Mouse (Mus musculus): ENCODE measurements at regions not wholly inside any gene's neighbourhood (a gene's known extent, or its start where the extent isn't known, plus 50 kb on each side); places are given as distances from the start of the nearest gene placed in this dataset.
"Not testable (repeated sequence)": the region's sequence is repeated elsewhere in the genome, so short reads cannot be mapped to it uniquely, and the experiment has no call there.

DNA sequence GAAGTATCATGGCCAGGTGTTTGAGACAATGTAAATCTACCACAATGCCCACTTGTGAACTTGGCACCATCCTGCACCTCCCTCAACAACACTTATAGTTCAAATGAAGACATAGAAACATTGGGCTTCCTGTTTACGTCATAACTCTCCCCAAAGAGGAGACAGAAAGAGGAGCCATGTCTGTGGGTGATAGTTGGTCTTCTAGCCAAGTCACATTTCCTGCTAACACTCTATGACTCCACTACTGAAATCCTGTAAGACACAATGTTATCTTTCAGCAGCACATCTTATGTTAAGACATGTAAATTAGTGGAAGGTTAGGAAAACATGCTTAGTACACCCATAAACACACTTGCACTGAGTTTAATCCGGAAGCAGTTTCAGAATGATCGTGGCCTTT is 451.4 kb downstream of the Dad1 start:
- Histone ChIP-seq H3K9ac (ENCODE audit: insufficient read depth, low read depth, low read length, poor library complexity, severe bottlenecking) (no peak overlapping the region), H3K9me3 (ENCODE audit: control insufficient read depth, insufficient read depth, low read depth, low read length) (no peaks in the 10 kb centered on the region), H3K27ac (ENCODE audit: insufficient read depth, low read depth, low read length, poor library complexity, severe bottlenecking) (no peak overlapping the region), H3K4me1 (ENCODE audit: control insufficient read depth in 2 of 2, insufficient read depth in 2 of 2, low read length in 2 of 2, poor library complexity in 1 of 2) (no peaks in the 10 kb centered on the region), H3K4me3 (ENCODE audit: insufficient read depth in 1 of 2, low read depth in 1 of 2, low read length in 2 of 2, poor library complexity in 1 of 2, severe bottlenecking in 1 of 2) (no peak overlapping the region), H3K36me3 (ENCODE audit: control insufficient read depth, insufficient read depth, low read length, poor library complexity, severe bottlenecking) (no peaks in the 10 kb centered on the region)
- TF ChIP-seq ZNF384 (IDR thresholded peaks at IDR 0.05; ENCODE audit: low read depth, low read length), result no peak
- no peak for TF ChIP-seq ZC3H11A (IDR thresholded peaks at IDR 0.05; ENCODE audit: borderline replicate concordance, low read depth, low read length)
- TF ChIP-seq HCFC1 (IDR thresholded peaks at IDR 0.05; ENCODE audit: borderline replicate concordance, insufficient read depth, low read length), result no peak
- TF ChIP-seq CHD2 (IDR thresholded peaks at IDR 0.05; ENCODE audit: low read depth, low read length), result no peak
- in situ Hi-C loops (cut with MboI; ENCODE audit: low sequenced_read_pairs in 2 of 2, unreplicated experiment in 2 of 2), result no loop called here
- no peak for DNase-seq (ENCODE audit: low read depth, low spot score)

DNA sequence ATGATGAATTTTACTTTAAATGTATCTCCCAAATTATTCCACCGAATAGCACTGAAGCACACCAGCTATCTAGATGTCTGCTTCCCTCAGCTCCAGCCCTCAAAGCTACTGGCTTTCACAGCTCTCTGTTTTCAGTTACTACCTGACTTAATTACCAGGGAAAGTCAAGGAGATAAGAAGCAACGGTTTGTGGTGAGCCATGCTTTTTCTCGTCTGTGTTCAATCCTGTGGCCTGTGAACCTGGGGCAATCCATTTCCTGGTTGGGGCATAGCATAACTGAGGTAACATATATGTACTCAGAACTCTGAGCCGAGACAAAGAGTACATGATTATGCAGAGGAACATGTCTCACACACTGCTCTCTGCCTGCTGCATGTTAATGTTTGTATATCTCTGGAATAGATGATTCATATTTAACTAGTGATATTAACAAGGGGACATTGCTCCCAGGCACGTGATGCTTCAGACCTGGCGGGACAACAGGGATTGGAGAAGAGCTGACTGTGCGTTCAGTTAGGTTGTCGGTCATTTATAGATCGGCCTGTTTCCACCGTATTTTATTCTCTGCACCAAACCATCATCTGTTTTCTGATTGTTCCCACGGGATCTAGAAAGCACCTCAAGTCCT is 453.3 kb downstream of the Dad1 start:
- no peak for DNase-seq (ENCODE audit: low read depth, low spot score)
- no peak overlapping the region for H3K27ac ChIP-seq (ENCODE audit: insufficient read depth, low read depth, low read length, poor library complexity, severe bottlenecking)
- H3K4me3 ChIP-seq (ENCODE audit: insufficient read depth in 1 of 2, low read depth in 1 of 2, low read length in 2 of 2, poor library complexity in 1 of 2, severe bottlenecking in 1 of 2), result no peak overlapping the region
- no peak for TF ChIP-seq ZNF384 (IDR thresholded peaks at IDR 0.05; ENCODE audit: low read depth, low read length)
- TF ChIP-seq HCFC1 (IDR thresholded peaks at IDR 0.05; ENCODE audit: borderline replicate concordance, insufficient read depth, low read length), result no peak
- TF ChIP-seq MAFK (IDR thresholded peaks at IDR 0.05; ENCODE audit: insufficient read depth, low read depth, low read length), result no peak
- TF ChIP-seq ZC3H11A (IDR thresholded peaks at IDR 0.05; ENCODE audit: borderline replicate concordance, low read depth, low read length), result no peak
- H3K9ac ChIP-seq (ENCODE audit: insufficient read depth, low read depth, low read length, poor library complexity, severe bottlenecking), result no peak overlapping the region
- H3K9me3 ChIP-seq (ENCODE audit: control insufficient read depth, insufficient read depth, low read depth, low read length), result no peaks in the 10 kb centered on the region
- no peaks in the 10 kb centered on the region for H3K36me3 ChIP-seq (ENCODE audit: control insufficient read depth, insufficient read depth, low read length, poor library complexity, severe bottlenecking)
- in situ Hi-C loops (cut with MboI; ENCODE audit: low sequenced_read_pairs in 2 of 2, unreplicated experiment in 2 of 2), result no loop called here
- no peaks in the 10 kb centered on the region for H3K4me1 ChIP-seq (ENCODE audit: control insufficient read depth in 2 of 2, insufficient read depth in 2 of 2, low read length in 2 of 2, poor library complexity in 1 of 2)

DNA sequence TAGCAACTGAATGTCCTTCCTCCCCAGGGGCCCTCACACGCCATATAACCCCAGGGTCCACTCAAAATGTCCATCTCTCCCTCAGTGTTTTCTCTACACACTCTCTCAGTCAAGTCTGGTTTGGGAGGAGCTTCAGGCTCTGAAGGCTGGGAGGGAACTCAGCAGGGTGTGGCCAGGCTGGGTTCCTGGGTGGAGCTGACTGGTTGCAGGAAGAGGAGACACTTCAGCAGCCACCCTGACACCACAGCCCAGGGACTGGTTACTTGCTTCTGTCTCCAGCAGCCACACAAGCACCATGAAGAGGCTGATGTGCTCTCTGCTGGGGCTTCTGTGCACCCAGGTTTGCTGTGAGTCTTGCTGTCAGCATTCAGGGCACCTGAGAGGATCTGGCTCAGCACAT is 458.7 kb downstream of the Dad1 start:
- H3K27ac ChIP-seq (ENCODE audit: insufficient read depth, low read depth, low read length, poor library complexity, severe bottlenecking); H3K36me3 ChIP-seq (ENCODE audit: control insufficient read depth, insufficient read depth, low read length, poor library complexity, severe bottlenecking); H3K4me3 ChIP-seq (ENCODE audit: insufficient read depth in 1 of 2, low read depth in 1 of 2, low read length in 2 of 2, poor library complexity in 1 of 2, severe bottlenecking in 1 of 2); H3K4me1 ChIP-seq (ENCODE audit: control insufficient read depth in 2 of 2, insufficient read depth in 2 of 2, low read length in 2 of 2, poor library complexity in 1 of 2); H3K9me3 ChIP-seq (ENCODE audit: control insufficient read depth, insufficient read depth, low read depth, low read length); DNase-seq (ENCODE audit: low read depth, low spot score); in situ Hi-C loops (cut with MboI; ENCODE audit: low sequenced_read_pairs in 2 of 2, unreplicated experiment in 2 of 2); H3K9ac ChIP-seq (ENCODE audit: insufficient read depth, low read depth, low read length, poor library complexity, severe bottlenecking): not testable (repeated sequence)

DNA sequence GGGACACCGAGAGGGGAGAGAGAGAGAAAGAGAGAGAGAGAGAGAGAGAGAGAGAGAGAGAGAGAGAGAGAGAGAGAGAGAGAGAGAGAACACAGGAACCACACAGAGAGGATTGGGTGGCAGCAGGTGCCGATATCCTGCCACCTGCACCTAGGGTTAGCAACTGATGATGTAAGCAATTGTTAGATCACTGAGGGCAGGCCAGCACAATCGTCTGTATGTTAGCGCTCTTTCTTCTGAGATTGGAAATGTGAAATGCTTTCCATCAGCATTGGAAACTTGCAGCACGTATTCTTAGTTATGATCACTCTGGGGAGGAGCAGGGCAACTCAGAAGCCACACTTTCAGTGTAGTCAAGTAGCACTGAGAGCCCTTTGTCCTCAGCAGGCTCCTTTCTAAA is 459.4 kb downstream of the Dad1 start:
- TF ChIP-seq ZC3H11A (IDR thresholded peaks at IDR 0.05; ENCODE audit: borderline replicate concordance, low read depth, low read length) (no peak), HCFC1 (IDR thresholded peaks at IDR 0.05; ENCODE audit: borderline replicate concordance, insufficient read depth, low read length) (no peak), ZNF384 (IDR thresholded peaks at IDR 0.05; ENCODE audit: low read depth, low read length) (no peak), MAFK (IDR thresholded peaks at IDR 0.05; ENCODE audit: insufficient read depth, low read depth, low read length) (no peak), CHD2 (IDR thresholded peaks at IDR 0.05; ENCODE audit: low read depth, low read length) (no peak)
- in situ Hi-C loops (cut with MboI; ENCODE audit: low sequenced_read_pairs in 2 of 2, unreplicated experiment in 2 of 2), result no loop called here
- no peaks in the 10 kb centered on the region for H3K36me3 ChIP-seq (ENCODE audit: control insufficient read depth, insufficient read depth, low read length, poor library complexity, severe bottlenecking)
- DNase-seq (ENCODE audit: low read depth, low spot score), result no peak
- H3K4me1 ChIP-seq (ENCODE audit: control insufficient read depth in 2 of 2, insufficient read depth in 2 of 2, low read length in 2 of 2, poor library complexity in 1 of 2), result 0 out of 4 replicates have a peak, but pooled peaks cover 2% of the 10 kb centered on the region in 2 experiments
- H3K27ac ChIP-seq (ENCODE audit: insufficient read depth, low read depth, low read length, poor library complexity, severe bottlenecking), result no peak overlapping the region
- H3K9ac ChIP-seq (ENCODE audit: insufficient read depth, low read depth, low read length, poor library complexity, severe bottlenecking), result no peak overlapping the region
- no peaks in the 10 kb centered on the region for H3K9me3 ChIP-seq (ENCODE audit: control insufficient read depth, insufficient read depth, low read depth, low read length)
- H3K4me3 ChIP-seq (ENCODE audit: insufficient read depth in 1 of 2, low read depth in 1 of 2, low read length in 2 of 2, poor library complexity in 1 of 2, severe bottlenecking in 1 of 2), result no peak overlapping the region

DNA sequence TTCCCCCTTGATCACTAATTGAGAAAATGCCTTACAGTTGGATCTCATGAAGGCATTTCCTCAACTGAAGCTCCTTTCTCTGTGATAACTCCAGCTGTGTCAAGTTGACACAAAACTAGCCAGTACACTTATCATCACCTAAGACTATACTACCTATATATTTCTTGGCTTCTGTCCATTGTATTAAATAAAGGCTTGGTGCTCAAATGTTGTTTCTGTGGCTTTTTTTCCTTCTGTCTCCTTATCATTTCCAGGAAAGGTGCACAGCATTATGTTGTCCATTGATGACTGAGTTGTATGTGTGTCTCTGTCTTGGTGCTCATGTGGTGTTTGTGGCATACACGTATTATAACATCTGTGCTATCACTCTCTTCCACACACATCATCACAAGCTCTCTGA is 461.5 kb downstream of the Dad1 start:
- H3K9ac ChIP-seq (ENCODE audit: insufficient read depth, low read depth, low read length, poor library complexity, severe bottlenecking); H3K9me3 ChIP-seq (ENCODE audit: control insufficient read depth, insufficient read depth, low read depth, low read length); H3K4me1 ChIP-seq (ENCODE audit: control insufficient read depth in 2 of 2, insufficient read depth in 2 of 2, low read length in 2 of 2, poor library complexity in 1 of 2); H3K36me3 ChIP-seq (ENCODE audit: control insufficient read depth, insufficient read depth, low read length, poor library complexity, severe bottlenecking); H3K27ac ChIP-seq (ENCODE audit: insufficient read depth, low read depth, low read length, poor library complexity, severe bottlenecking); H3K4me3 ChIP-seq (ENCODE audit: insufficient read depth in 1 of 2, low read depth in 1 of 2, low read length in 2 of 2, poor library complexity in 1 of 2, severe bottlenecking in 1 of 2); in situ Hi-C loops (cut with MboI; ENCODE audit: low sequenced_read_pairs in 2 of 2, unreplicated experiment in 2 of 2); DNase-seq (ENCODE audit: low read depth, low spot score): not testable (repeated sequence)

DNA sequence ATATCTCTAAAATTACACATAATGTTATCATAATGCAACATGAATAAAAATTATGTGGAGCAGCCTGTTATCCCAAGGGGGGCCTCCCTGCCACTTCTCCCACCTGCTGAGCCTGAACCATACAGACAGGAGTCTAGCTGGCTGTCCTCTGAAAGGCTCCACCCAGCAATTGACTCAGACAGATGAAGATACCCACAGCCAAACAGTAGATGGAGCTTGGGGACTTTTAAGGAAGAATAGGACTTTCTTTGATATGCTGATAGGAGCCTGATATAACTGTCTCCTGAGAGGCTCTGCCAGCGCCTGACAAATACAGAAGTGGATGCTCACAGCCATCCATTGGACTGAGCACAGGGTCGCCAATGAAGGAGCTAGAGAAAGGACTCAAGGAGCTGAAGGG is 468.4 kb downstream of the Dad1 start:
- H3K4me1 ChIP-seq (ENCODE audit: control insufficient read depth in 2 of 2, insufficient read depth in 2 of 2, low read length in 2 of 2, poor library complexity in 1 of 2); H3K9me3 ChIP-seq (ENCODE audit: control insufficient read depth, insufficient read depth, low read depth, low read length); H3K9ac ChIP-seq (ENCODE audit: insufficient read depth, low read depth, low read length, poor library complexity, severe bottlenecking); H3K4me3 ChIP-seq (ENCODE audit: insufficient read depth in 1 of 2, low read depth in 1 of 2, low read length in 2 of 2, poor library complexity in 1 of 2, severe bottlenecking in 1 of 2); DNase-seq (ENCODE audit: low read depth, low spot score); in situ Hi-C loops (cut with MboI; ENCODE audit: low sequenced_read_pairs in 2 of 2, unreplicated experiment in 2 of 2); H3K36me3 ChIP-seq (ENCODE audit: control insufficient read depth, insufficient read depth, low read length, poor library complexity, severe bottlenecking); H3K27ac ChIP-seq (ENCODE audit: insufficient read depth, low read depth, low read length, poor library complexity, severe bottlenecking): not testable (repeated sequence)

Data from ES-E14 (cell line).